Mouse (Mus musculus): ENCODE data around the gene Slfn4.
"Not testable (repeated sequence)": the region's sequence is repeated elsewhere in the genome, so short reads cannot be mapped to it uniquely, and the experiment has no call there.

Slfn4 gene

DNA sequence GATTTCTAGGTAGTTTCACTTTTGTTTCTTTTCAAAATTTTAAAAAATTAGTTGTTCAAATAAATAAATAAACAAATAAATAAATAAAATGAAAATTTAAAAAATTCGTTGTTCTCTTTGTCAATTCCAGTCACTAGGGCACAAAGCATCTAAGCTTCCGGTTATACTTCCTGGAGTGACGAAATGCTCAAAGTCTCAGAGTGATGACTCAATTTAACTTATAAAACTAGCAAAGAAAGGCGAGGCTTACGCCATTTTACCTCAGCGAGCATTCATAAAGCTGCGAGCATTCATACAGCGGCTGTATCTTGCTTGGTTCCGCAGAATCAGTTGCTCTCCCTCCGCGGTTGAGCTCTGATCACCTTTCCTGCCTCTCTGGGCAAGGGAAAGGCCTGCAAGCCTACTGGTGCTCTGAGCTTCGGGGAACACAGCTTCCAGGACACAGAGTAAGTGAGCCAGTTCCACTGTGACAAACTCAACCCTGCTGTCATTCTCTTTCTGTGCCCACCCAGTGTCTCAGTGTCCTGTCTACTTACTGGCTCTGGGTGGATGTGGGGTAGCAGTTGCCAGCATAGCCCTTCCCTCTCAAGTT lies at the start of gene Slfn4:
Slfn4 (plus strand) TSS at position 239 of the 592 bp plus-strand sequence.
- no peak for DNase-seq

DNA sequence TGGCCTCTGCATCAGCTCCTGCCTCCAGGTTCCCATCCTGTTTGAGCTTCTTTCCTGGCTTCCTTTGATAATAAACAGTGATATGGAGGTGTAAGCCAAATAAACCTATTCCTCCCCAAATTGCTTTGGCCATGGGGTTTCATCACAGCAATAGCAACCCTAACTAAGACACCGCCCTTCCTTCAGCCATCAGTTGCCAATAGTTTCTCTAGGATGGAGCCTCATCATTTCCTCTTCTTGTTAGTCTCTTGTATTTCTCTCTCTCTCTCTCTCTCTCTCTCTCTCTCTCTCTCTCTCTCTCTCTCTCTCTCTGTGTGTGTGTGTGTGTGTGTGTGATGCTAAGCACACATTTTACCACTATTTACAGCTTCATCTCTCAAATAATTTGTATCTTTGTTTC lies 49.4 kb upstream of the Slfn4 start:
- DNase-seq, result not testable (repeated sequence)

DNA sequence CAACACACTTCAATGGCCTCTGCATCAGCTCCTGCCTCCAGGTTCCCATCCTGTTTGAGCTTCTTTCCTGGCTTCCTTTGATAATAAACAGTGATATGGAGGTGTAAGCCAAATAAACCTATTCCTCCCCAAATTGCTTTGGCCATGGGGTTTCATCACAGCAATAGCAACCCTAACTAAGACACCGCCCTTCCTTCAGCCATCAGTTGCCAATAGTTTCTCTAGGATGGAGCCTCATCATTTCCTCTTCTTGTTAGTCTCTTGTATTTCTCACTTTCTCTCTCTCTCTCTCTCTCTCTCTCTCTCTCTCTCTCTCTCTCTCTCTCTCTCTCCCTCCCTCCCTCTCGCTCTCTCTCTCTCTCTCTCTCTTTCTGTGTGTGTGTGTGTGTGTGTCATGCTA lies 37.7 kb upstream of the Slfn4 start:
- DNase-seq, result not testable (repeated sequence)

DNA sequence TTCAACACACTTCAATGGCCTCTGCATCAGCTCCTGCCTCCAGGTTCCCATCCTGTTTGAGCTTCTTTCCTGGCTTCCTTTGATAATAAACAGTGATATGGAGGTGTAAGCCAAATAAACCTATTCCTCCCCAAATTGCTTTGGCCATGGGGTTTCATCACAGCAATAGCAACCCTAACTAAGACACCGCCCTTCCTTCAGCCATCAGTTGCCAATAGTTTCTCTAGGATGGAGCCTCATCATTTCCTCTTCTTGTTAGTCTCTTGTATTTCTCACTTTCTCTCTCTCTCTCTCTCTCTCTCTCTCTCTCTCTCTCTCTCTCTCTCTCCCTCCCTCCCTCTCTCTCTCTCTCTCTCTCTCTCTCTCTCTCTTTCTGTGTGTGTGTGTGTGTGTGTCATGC lies 26.0 kb upstream of the Slfn4 start:
- not testable (repeated sequence) for DNase-seq

DNA sequence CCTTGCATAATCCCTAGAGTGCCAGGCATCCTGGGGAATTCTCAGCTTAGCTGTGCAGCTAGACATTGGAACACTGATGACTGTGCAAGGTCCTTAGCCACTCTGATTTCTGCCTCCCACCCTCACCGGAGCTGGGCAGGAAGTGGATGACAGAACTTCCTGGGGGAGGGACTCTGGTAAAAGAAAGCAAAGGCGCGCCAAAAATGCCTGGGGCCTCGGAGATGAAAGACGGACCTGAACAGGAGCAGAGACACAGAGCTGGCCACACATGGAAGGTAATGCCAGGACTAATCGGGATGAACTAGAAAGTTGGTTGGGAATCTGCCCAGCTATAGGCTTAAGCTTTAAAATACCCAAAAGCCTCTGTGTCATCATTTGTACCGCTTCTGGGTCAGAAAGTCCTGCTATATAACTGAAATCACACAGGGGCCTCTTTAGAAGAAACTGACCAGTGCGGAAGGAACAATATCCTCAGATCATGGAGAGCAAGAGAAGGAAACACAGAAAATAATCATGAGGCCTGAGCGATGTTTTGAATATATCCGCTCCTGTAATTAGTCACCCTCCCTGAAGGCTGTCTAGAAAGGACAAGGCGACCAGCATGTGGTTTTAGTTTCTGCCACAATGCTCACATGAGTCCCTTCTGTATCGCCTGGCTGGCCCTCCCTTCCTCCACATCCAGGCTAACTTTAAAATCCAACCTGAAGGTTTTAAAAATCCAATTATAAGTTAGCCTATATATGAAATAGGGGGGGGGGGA lies 16.3 kb downstream of the Slfn4 start, which contains the start of gene Slfn3:
Slfn3 (plus strand) TSS at position 197 of the 760 bp plus-strand sequence.
- peak; percentile 73 to 74 for DNase-seq

DNA sequence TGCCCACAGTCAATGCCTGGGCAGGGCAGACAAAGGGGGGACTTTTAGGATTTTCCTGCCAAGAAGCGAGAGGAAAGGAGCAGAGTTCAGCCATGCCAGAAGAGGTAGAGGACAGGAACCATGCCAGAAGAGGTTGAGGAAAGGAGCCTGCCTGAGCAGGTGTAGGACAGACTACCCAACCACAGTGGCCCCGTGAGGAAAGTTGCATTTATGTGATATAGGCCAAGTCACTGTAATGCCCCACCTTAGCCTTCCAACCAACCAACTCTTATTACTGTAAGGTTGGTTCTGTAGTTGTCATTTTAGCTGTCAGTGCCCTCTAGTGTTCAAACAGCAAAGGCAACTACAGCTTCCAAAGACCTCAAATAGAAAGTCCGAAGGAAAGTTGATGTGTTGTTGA lies 17.0 kb downstream of the Slfn4 start:
- DNase-seq, result peak; percentile 6 to 20

DNA sequence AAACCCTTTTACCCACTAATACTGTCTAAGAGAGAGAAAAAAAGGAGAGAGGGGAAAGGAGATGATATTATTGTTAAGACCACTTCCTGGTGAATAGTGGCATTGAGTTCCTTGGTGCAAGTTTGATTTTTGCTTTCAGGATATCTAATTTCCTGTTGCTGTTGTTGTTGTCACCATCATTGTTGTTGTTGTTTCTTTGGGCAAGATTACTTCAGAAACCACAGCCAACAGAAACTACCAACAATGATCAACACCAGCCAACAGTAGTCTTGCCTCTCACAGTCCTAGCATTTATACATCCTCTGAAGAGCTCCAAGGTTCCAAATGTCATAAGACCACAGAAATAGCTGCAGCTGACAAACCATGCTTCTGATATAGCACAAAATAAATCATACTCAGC lies 30.0 kb downstream of the Slfn4 start:
- DNase-seq, result no peak

DNA sequence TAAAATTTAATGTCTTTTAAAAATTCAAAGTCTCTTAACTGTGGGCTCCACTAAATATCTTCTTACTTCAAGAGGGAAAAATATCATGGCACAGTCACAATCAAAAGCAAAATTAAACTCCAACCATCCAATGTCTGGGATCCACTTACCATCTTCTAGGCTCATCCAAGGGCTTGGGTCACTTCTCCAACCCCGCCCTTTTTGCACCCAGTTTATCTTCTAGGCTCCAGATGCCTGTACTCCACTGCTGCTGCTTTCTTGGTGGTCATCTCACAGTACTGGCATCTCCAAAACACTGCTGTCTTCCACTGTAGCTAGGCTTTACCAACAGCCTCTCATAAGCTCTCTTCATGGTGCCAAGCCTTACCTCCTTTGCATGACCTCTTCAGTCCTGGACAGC lies 41.1 kb downstream of the Slfn4 start:
- no peak for DNase-seq

DNA sequence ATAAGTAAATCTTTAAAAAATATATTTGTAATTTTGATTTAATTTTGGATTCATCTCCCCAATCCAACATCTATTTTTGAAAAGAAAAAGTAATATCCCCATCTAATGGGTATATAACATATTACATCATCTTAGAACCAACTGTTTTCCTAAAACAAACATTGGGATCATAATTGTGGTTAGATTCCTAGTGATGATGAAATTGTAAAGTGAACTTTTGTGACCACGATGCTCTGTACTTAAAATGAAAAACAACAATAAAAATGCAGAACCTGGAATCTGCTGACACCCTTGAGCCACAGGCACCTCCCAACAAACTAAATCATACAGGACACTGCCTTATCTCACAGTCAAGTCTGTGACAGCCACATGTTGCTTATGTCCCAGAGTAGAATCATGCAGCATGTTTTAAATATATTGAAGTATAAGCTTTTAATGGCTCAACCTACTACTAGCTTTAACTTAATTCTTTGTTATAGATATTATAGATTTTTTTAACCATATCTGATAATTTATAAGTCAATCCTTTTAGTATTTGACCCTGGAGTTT lies 46.4 kb downstream of the Slfn4 start:
- no peak for DNase-seq

DNA sequence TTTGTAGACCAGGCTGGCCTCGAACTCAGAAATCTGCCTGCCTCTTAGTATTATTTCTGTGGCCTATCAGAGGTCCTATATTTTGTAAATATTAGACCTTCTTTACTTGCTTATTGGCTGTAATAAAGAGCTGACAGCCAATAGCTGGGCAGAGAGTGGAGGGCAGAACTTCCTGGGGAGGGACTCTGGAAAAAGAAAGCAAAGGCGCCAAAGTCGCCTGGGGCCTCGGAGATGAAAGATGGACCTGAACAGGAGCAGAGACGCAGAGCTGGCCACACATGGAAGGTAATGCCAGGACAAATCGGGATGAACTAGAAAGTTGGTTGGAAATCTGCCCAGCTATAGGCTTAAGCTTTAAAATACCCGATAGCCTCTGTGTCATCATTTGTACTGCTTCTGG lies 48.4 kb downstream of the Slfn4 start:
- DNase-seq, result peak; percentile 0 to 24

DNA sequence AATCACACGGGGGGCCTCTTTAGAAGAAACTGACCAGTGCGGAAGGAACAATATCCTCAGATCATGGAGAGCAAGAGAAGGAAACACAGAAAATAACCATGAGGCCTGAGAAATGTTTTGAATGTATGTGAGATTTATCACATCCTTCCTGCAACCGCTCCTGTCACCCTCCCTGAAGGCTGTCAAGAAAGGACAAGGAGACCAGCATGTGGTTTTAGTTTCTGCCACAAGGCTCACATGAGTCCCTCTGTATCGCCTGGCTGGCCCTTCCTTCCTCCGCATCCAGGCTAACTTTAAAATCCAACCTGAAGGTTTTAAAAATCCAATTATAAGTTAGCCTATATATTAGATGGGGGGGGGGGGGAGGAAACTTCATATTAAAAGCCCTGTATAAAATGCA lies 48.8 kb downstream of the Slfn4 start:
- not testable (repeated sequence) for DNase-seq

DNA sequence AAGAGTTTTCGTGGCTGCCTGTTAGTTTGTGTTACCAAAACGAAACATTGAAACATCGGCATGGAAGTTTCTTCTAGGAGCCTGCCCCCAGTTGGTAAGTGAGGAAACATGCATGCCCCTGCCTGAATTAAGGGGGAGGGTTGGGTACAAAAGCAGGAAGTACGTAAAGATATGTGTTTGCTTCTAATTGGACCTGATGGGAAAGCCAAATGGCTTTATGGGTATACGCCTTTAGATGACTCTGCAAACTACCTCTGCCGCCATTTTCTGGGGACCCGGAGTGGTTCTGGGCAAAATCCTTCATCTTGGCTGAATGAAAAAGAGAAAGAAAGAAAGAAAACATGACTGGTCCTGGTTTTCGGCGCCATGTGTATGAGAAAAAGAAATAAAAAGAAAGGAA lies 49.2 kb downstream of the Slfn4 start:
- DNase-seq, result peak in 1 of 2 experiments; percentile 0

DNA sequence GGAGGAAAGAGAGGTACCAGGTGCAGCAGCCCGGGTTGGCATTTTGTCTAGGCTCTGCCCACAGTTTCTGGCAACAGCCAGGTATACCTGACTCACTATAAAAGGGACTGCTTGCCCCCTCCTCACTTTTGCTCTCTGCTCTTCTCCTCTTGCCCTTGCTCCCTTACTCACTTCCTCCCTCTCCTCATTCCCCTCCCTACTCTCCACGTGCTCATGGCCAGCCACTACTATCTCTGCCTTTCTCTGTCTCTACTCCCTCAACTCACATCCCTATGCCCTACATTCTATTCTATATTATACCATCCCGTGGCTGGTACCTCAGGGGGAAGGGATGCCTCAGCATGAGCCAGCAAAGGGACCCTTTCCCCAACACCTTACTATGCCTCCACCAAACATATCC lies 49.8 kb downstream of the Slfn4 start:
- no peak for DNase-seq

DNA sequence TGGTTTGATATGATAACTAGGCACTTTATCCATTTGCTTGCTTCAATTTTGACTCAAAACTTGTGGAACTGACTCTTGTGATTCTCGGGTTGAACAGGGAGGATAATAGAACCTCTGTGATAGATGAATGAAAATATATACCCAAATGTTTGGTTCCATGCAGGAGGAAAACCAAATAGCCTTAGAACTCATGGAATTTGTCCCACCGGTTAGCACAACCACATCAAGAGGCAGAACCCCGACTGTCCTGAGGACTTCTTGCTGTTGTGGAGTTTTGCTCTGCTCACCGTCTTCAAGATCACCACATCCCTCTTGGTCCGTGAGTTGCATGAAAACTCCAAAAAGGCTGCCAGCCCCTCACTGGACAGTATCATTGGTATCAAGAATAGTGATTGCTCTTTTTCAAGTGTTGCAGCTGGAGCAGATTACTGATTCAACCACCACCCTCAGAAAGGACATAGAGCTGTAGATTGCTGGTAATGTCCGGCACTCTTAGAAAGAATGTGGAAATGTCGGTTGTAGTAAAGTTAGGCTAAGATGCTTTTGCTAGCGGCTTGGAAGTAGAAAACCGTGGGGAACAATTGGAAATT lies 50.5 kb downstream of the Slfn4 start:
- no peak for DNase-seq

DNA sequence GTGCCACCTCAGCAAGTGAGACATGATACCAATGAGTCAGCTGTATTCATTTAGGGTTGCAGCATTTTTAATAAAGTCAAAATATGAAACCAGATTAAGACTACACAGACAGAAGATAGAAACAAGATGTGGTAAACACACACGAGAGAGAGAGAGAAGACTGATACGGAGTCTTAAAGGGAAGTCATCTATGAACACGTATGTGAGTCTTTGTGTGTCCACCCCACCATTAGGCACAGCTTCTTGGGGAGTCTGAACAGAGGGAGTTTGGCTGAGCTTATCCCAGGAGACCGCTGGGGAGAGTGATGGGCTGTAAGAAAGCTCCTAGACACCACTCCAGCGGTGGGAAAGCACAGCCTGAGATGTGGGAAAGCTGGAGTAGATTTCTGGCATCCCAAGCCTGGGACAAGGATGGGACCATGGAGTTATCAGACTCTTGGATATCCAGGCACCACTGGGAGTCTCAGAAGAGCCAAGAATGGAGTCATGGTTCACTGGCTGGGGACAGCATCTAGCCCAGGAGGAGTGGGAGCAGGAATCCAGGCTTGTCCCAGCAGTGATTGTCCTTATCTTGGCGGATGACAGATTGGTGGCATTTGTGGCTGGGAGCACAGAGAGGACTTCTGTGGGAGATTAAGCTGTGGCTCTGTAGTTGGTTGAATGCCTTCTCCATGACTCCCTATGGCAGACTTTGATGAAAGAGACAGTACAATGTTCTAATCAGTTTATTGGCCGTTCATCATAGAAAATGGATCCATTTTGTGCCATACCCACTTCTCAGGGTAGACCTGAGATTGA lies 53.1 kb downstream of the Slfn4 start:
- no peak for DNase-seq

DNA sequence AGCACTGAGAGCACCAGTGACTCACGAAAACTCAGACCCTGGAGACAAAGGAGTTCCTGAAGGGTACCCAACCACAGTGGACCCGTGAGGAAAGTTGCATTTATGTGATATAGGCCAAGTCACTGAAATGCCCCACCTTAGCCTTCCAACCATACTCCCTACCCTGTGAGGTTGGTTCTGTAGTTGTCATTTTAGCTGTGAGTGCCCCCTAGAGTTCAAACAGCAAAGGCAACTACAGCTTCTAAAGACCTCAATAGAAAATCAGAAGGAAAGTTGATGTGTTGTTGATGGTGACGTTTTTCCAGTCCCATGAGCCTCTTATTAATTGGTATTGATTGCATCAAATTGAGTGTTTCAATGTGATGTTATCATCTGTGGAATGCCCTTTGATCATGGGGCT lies 56.0 kb downstream of the Slfn4 start:
- peak; percentile 20 to 35 for DNase-seq

DNA sequence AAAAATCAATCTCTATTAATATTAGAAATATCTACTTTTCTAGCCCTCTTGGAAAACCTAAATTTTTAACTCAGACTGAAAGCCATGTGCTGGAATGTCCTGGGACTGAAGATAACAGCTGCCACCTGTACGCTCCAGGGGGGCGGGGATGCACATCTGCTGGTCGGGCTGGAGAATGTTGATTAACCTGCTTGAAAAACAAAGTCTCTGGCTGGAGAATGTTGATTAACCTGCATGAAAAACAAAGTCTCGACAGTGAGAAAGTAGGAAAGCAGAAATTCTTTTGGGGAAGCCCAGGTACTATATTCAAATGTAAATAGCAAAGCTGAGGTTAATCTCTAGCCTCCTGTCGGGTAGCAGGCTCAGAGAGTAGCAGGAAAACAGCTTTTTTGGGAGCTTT lies 58.6 kb downstream of the Slfn4 start:
- not testable (repeated sequence) for DNase-seq

DNA sequence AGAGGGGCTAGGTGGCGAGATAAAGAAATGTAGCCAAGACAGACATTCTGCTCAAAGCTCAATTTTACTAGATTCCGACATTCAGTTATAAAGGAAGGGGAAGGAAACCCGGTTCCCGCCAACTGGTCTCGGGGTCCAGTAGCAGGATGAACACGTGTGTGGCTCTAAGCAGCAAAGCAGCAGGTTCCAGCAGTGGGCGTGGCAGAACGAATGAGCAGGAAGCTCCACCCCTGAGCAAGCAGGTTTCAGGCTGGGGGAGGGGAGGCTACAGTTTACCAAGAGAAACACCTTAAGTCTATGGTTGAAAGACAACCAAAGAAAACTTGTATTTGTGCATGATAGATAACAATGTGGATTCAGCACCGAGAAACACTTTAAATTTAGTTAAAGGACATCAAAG lies 62.4 kb downstream of the Slfn4 start:
- not testable (repeated sequence) for DNase-seq

DNA sequence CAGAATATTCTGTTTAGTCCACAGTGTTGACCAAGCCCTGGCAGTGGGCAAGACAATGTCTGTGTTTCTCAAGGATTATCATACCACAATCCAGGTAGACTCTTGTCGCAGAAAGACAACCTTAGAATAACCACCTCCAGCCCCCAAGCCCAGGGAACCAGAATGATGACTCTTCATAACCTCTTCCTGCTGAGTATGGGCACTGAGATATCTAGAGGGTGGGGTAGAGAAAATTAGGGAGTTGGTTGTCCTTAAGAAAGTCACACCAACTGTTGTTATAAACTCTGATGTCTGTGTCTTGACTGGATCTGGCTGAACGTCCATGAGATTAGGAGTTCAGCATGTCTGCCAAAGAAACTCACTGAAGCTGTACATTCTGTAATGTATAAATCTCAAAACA lies 63.4 kb downstream of the Slfn4 start:
- DNase-seq, result no peak

DNA sequence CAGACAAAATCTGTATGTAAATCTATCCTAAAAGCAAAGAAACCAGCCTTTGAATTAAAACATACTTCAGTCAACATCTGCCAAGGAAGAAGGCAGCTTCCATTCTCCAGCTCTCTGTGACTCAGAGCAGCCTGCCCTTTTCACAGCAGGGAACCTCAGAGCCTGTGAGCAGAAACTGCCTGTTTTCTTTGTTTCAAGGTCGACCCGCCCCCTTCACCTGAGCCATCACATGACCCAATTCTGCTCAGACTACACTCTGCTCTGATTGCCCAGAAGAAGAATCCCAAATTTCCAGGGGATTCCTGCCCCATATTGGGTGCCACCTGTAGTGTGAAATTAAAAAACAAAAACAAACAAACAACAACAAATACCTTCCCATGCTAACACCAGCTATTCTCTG lies 64.8 kb downstream of the Slfn4 start:
- DNase-seq, result no peak
